Mouse (Mus musculus): ENCODE data around the gene Cirbp. TPM values are rescaled to one million over a fixed set of nuclear protein-coding genes. Genes with fewer than 3 reads are reported as not detected.
A peak's percentile ranks its signal among the peaks of the same experiment; 100 is the strongest.

Gene Cirbp
- polyA plus RNA-seq, 1 experiment: 173 TPM

DNA sequence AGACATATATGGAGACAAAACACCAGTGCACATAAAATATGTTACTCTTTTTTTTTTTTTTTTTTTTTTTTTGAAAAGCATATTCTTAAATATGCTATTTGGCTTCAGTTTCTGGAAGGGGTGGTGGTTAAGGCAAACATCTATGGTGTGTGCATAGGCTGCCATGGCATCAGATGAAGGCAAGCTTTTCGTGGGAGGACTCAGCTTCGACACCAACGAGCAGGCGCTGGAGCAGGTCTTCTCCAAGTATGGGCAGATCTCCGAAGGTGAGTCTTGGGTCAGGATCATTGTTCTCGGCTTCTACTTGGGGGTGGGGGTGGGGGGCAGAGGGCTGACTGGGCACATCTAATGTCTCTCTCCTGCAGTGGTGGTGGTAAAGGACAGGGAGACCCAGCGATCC lies 3.9 kb downstream of the Cirbp start:
- 98% methylated on average over 7 of the region's 7 CpGs for WGBS
- peaks cover 24% of the 10 kb centered on the region; the same call in 1 of the 2 replicates for H3K36me3 ChIP-seq (ENCODE audit: control insufficient read depth, insufficient read depth, low read length)
- H3K4me1 ChIP-seq (replicated peaks; ENCODE audit: control insufficient read depth, insufficient read depth, low read length): peaks cover 22% of the 10 kb centered on the region

DNA sequence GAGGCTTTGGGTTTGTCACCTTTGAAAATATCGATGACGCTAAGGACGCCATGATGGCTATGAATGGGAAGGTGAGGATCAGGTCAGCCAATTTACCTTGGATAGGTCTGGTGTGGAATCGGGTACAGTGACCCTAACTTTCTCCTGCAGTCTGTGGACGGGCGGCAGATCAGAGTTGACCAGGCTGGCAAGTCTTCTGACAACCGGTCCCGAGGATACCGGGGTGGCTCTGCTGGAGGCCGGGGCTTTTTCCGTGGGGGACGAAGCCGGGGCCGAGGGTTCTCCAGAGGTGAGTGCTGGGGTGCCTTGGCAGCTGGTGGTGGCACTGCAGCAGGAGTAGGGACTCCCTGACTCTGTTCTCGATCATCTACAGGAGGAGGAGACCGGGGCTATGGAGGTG lies 4.3 kb downstream of the Cirbp start:
- WGBS: 98% methylated on average over 16 of the region's 16 CpGs
- no peak for DNase-seq
- TF ChIP-seq CTCF (IDR thresholded peaks at IDR 0.05; ENCODE audit: borderline replicate concordance, control insufficient read depth, extremely low read depth, insufficient read depth, low read length, poor library complexity) (no peak), POLR2A (IDR thresholded peaks at IDR 0.05; ENCODE audit: control insufficient read depth, extremely low read depth, insufficient read depth, low read length, poor library complexity) (no peak)
- Histone ChIP-seq H3K27me3 (ENCODE audit: control insufficient read depth, insufficient read depth, low read length) (no peaks in the 10 kb centered on the region), H3K4me3 (ENCODE audit: control insufficient read depth, insufficient read depth, low read length) (no peak overlapping the region), H3K4me1 (replicated peaks; ENCODE audit: control insufficient read depth, insufficient read depth, low read length) (peaks cover 19% of the 10 kb centered on the region), H3K36me3 (ENCODE audit: control insufficient read depth, insufficient read depth, low read length) (peaks cover 24% of the 10 kb centered on the region; the same call in 1 of the 2 replicates), H3K27ac (ENCODE audit: control insufficient read depth, insufficient read depth, low read length) (no peak overlapping the region)

More for the DNA sequence above, 3.9 kb downstream of the Cirbp start:
- no peak for DNase-seq
- Histone ChIP-seq H3K4me3 (ENCODE audit: control insufficient read depth, insufficient read depth, low read length) (no peak overlapping the region), H3K27ac (ENCODE audit: control insufficient read depth, insufficient read depth, low read length) (no peak overlapping the region), H3K27me3 (ENCODE audit: control insufficient read depth, insufficient read depth, low read length) (no peaks in the 10 kb centered on the region)
- TF ChIP-seq POLR2A (IDR thresholded peaks at IDR 0.05; ENCODE audit: control insufficient read depth, extremely low read depth, insufficient read depth, low read length, poor library complexity): no peak
- TF ChIP-seq CTCF (IDR thresholded peaks at IDR 0.05; ENCODE audit: borderline replicate concordance, control insufficient read depth, extremely low read depth, insufficient read depth, low read length, poor library complexity): no peak

DNA sequence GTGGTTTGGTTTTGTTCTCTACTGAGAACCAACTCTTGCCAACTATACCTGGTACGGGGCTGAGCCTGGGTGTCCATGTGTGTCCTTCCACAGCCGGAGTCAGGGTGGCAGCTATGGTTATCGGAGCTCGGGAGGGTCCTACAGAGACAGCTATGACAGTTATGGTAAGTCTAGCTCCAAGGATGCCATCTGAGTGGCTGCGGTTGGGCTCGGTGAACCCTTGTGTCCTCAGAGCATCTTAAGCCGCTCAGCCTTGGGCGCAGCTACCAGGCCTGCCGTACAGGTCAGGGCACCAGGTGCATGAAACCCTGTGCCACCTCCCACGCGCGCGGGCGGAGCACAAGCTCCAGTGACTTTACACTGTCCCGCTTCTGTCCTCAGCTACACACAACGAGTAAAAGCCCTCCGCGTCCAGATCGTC lies 4.8 kb downstream of the Cirbp start:
- DNase-seq: no peak
- 96% methylated on average over 19 of the region's 19 CpGs for WGBS

DNA sequence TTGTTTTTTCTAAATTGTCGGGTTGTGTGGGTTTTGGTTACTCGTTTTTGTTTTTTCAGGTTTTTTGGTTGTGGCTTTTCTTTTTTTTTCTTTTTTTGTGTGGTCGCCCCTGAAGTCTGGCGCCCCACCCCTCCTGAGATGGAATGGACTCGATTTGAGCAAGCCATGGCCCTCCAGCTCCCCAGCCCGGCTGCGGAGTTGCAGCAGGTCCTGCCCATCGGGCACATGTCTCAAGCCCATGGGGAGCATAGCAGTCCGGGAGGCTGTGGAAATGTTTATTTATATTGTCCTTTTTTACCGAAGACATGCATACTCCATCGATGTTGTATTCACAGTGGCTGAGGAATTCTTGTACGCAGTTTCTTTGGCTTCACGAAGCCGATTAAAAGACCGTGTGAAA lies 5.5 kb downstream of the Cirbp start:
- Histone ChIP-seq H3K36me3 (ENCODE audit: control insufficient read depth, insufficient read depth, low read length) (peaks cover 24% of the 10 kb centered on the region; the same call in 1 of the 2 replicates), H3K27me3 (ENCODE audit: control insufficient read depth, insufficient read depth, low read length) (no peaks in the 10 kb centered on the region), H3K27ac (ENCODE audit: control insufficient read depth, insufficient read depth, low read length) (no peak overlapping the region), H3K4me1 (replicated peaks; ENCODE audit: control insufficient read depth, insufficient read depth, low read length) (peaks cover 10% of the 10 kb centered on the region), H3K4me3 (ENCODE audit: control insufficient read depth, insufficient read depth, low read length) (no peak overlapping the region)
- TF ChIP-seq CTCF (IDR thresholded peaks at IDR 0.05; ENCODE audit: borderline replicate concordance, control insufficient read depth, extremely low read depth, insufficient read depth, low read length, poor library complexity): no peak
- no peak for TF ChIP-seq POLR2A (IDR thresholded peaks at IDR 0.05; ENCODE audit: control insufficient read depth, extremely low read depth, insufficient read depth, low read length, poor library complexity)
- DNase-seq: no peak
- WGBS: 88% methylated on average over 15 of the region's 15 CpGs

More for the DNA sequence above, 4.8 kb downstream of the Cirbp start:
- H3K27ac ChIP-seq (ENCODE audit: control insufficient read depth, insufficient read depth, low read length): no peak overlapping the region
- H3K36me3 ChIP-seq (ENCODE audit: control insufficient read depth, insufficient read depth, low read length): peaks cover 24% of the 10 kb centered on the region; the same call in 1 of the 2 replicates
- H3K27me3 ChIP-seq (ENCODE audit: control insufficient read depth, insufficient read depth, low read length): no peaks in the 10 kb centered on the region
- TF ChIP-seq POLR2A (IDR thresholded peaks at IDR 0.05; ENCODE audit: control insufficient read depth, extremely low read depth, insufficient read depth, low read length, poor library complexity) (no peak), CTCF (IDR thresholded peaks at IDR 0.05; ENCODE audit: borderline replicate concordance, control insufficient read depth, extremely low read depth, insufficient read depth, low read length, poor library complexity) (no peak)
- peaks cover 13% of the 10 kb centered on the region for H3K4me1 ChIP-seq (replicated peaks; ENCODE audit: control insufficient read depth, insufficient read depth, low read length)
- H3K4me3 ChIP-seq (ENCODE audit: control insufficient read depth, insufficient read depth, low read length): no peak overlapping the region

DNA sequence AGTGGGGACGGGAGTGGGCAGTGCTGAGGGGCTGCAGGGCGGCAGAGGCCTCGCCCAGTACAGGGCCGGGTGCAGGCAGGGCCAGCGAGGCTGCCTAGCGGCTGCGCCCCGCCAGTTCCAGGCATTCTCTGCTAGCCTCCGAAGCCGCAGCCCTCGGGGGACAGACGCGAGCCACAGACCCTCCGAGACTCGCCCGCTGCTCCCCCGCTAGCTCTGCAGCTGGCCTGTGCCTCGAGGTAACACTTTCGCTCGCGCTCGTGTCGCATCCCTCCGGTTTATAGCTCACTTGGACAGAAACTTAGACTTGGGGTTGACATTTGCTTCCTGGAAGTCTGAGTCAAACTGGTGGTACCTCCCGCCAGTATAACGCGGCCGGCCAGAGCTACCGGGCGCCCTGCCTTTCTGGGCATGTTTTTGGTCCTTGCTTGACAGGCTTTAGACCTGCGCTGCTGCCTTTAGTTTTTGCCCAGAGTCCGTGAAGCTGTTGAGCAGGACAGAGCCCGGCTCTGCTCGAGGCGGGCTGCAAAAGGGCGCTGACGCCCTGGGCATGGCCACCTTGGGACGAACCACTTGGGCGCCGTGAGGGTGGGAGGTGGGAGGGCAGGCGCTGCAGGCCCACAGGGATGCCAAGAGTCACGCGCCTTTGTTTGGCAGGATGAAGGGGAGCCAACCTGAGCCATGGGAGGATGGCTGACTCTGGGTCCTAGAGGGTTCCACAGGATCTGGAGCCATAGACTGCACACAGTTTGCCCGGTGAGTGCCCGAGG lies 6.2 kb downstream of the Cirbp start:
- DNase-seq: no peak
- no peak overlapping the region for H3K27ac ChIP-seq (ENCODE audit: control insufficient read depth, insufficient read depth, low read length)
- H3K36me3 ChIP-seq (ENCODE audit: control insufficient read depth, insufficient read depth, low read length): peaks cover 24% of the 10 kb centered on the region; the same call in 1 of the 2 replicates
- 96% methylated on average over 45 of the region's 45 CpGs for WGBS
- no peak for TF ChIP-seq CTCF (IDR thresholded peaks at IDR 0.05; ENCODE audit: borderline replicate concordance, control insufficient read depth, extremely low read depth, insufficient read depth, low read length, poor library complexity)
- TF ChIP-seq POLR2A (IDR thresholded peaks at IDR 0.05; ENCODE audit: control insufficient read depth, extremely low read depth, insufficient read depth, low read length, poor library complexity): no peak
- peak overlapping the region; percentile 94; the same call in 1 of the 2 replicates for H3K4me3 ChIP-seq (ENCODE audit: control insufficient read depth, insufficient read depth, low read length)
- H3K4me1 ChIP-seq (replicated peaks; ENCODE audit: control insufficient read depth, insufficient read depth, low read length): peaks cover 10% of the 10 kb centered on the region
- no peaks in the 10 kb centered on the region for H3K27me3 ChIP-seq (ENCODE audit: control insufficient read depth, insufficient read depth, low read length)

DNA sequence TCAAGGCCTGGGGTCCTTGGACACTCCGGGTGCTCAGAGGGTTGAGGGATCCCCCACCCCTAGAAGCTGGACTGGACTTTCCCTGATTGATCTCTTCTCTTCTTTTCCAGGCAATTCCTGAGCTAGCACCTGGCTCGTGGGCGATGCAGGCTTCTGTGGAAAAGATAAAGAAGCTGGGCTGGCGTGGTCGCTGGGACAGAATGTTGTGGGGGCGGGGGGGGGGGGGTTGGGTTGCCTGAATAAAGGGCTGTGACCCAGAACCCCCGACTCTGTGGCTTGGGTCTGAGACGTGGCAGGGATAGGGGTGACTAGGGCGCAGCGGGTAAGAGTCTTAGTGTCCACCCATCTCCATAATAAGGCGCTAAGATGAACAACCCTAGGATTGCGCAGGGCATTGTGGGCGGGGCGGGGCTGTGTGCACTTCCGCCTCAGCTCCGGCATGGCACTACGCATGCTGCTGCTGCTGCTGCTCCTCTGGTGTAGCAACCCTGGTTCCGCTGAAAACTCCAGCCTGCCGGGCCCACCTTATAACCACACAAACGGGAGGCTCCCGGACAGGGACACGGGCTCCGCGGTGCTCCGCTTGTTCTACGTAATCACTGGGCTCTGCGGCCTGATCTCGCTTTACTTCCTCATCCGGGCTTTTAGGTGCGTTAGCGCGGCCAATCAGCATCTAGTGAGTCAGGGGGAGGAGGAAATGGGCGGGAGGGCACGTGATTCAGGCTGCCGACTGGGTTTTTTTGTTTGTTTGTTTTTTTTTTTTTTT lies 6.9 kb downstream of the Cirbp start, which contains the start of gene 1600002K03Rik:
Gene 1600002K03Rik (plus strand): TSS at position 418 of the 766 bp plus-strand sequence.
- peak within 1 kb of the TSS; percentile 94 for H3K4me3 ChIP-seq (ENCODE audit: control insufficient read depth, insufficient read depth, low read length)
- no peaks in the 10 kb centered on the region for H3K27me3 ChIP-seq (ENCODE audit: control insufficient read depth, insufficient read depth, low read length)
- peaks cover 10% of the 10 kb centered on the region for H3K4me1 ChIP-seq (replicated peaks; ENCODE audit: control insufficient read depth, insufficient read depth, low read length)
- TF ChIP-seq CTCF (IDR thresholded peaks at IDR 0.05; ENCODE audit: borderline replicate concordance, control insufficient read depth, extremely low read depth, insufficient read depth, low read length, poor library complexity): no peak
- peak; percentile 28; the same call in 1 of the 2 replicates for TF ChIP-seq POLR2A (IDR thresholded peaks at IDR 0.05; ENCODE audit: control insufficient read depth, extremely low read depth, insufficient read depth, low read length, poor library complexity)
- H3K36me3 ChIP-seq (ENCODE audit: control insufficient read depth, insufficient read depth, low read length): peaks cover 24% of the 10 kb centered on the region; the same call in 1 of the 2 replicates
- H3K27ac ChIP-seq (ENCODE audit: control insufficient read depth, insufficient read depth, low read length): peak within 1 kb of the TSS; percentile 60
- 8% methylated on average over 35 of the region's 35 CpGs for WGBS
- peak; percentile 85 for DNase-seq
